Mouse (Mus musculus) heart, postnatal 36 days (tissue): Measurements from ENCODE around the gene Kidins220. TPM values are rescaled to one million over a fixed set of nuclear protein-coding genes. Genes with fewer than 3 reads are reported as not detected.

Experiments used
- DNase-seq, 2 experiments: peaks; one replicate each; pipeline ENCODE4 v3.0.0; 2021 to 2022
- intact Hi-C: fragments of 180-260 bp; cut with DNase I; formaldehyde crosslinking; loops from one replicate; pipeline ENCODE4 v1.15.1; 2025
- total RNA-seq, 2 experiments: library from RNA; stranded (reverse); gene quantifications; 2 replicates each; pipeline ENCODE4 v1.2.3; 2021

Gene Kidins220
- total RNA-seq, 2 experiments from 2014 or later: 74.1 to 77.0 TPM

DNA sequence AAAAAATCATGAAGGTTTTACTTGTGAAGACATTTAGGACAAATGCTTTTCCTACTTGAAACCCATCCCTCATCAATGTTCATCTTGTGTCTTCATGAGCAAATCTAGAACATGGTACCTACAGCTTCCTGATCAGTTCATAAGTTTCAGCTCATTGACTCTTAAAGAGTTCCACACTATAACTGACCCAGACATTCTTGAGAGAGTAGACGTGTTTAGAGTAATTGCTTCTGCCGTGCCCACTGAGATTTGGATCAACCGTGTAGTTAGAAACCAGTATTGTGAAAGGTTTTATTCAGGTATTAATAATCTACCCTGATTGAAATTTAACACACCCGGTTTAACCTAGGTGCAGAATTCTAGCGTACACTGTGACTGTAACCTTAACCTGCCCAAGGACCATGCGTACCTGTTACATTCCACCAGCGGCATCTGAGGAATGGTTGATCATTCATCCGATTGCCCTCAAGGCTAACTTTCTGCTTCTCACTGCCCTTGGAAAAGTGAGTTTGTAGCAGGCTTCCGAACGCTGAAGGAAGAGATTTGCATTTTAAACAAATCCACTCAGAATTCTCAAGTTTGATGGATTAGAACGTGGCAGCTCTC, 12.3 kb upstream of the Kidins220 start:
- DNase-seq: no peak

DNA sequence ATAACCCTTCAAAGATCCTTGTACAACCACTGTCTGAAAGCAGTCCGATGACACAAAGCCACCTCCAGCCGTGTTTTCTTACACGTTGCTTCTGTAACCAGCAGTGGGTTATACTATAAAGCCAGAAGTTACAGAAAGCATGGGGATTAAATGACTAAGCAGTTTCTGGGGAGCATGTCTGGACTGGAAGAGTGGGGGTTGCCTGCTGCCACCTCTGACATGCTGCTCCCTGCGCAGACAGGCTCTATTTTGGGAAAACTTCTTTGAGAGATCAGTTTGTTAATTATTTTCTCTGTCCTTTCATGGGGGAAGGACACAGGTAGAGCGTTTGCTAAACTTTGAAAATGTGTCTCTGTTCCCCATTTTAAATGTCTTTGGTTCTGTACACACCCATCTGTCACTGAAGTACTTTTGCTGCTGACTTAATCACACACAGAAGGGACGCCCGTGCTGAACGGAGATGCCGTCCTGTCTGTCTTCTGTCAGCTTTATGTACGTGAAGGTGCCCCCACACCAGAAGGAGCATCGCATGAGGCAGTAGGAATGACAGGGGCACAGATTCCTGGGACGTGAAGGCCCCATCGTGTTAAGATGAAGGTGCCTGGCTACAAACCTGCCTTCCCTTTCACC, 11.2 kb upstream of the Kidins220 start:
- DNase-seq: peak in 1 of 2 experiments; percentile 8
- intact Hi-C loops: no loop called here

More for the DNA sequence above, 12.3 kb upstream of the Kidins220 start:
- intact Hi-C loops: no loop called here

DNA sequence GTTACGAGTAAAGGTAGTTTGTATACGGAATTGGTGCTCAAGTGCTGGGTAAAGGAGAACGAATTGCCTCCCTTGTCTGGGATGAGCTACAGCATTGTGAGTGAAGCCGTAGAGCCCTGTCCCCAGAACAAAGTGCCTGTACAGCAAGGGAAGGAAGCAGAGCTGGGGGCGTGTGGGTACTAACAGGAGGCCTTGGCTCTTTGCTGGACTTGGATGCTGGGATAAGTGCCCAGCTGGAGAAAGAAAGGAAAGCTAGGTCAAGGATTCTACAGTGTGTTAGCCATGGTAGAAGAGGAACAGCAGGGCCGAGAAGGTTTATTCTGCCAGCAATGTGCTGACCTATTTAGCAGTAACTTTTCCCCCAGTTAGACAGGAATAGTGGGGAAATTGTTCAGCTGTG, 9.3 kb upstream of the Kidins220 start:
- intact Hi-C loops: no loop called here
- no peak for DNase-seq

DNA sequence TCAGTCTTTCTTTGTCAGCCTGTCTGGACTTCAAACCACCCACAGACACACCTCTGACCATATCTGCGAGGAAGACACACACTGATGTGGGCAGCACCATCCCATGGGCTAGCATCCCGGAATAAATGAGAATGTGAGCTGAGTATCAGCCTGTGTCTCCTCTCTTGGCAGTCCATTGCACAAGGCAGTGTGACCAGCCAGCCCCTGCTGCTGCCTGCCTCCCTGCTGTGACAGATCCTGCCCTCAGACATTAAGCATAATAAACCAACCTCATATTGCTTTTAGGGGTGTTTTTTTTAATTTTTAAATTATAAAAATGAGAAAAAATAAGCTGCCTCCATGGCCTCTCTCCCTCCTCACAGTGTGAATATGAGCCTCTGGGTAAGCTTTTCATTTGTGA, 8.7 kb upstream of the Kidins220 start:
- DNase-seq: no peak
- intact Hi-C loops: no loop called here

DNA sequence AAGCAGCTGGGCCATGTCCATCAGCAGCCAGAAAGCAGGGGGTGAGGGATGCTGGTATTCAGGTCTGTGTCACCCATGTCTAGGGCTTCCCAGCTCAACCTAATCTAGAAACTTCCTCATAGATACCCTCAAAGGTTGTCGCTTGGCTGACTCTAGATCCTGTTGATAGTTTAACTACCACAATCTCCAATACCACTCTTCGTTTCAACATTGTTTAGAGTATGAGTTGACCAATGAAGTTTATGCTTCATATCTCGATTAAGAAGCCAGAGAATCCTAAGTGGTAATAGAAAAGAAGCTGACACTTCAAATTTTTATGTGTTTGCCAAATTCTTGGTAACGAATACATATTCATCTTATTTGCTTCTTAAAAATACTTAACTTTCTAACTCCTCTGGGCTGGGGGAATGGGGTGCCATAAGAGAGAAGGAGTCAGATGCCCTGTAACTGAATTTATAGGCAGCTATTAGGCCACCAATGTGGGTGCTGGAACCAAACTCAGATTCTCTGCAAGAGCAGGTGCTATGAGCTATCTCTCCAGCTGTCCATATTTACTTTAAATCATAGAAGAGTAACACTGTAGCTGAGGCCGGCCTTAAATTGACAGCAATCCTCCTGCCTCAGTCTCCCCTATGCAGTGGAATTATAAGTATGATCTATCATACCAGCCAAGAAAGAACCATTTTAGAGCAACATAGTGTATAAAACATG, 3.1 kb upstream of the Kidins220 start:
- no peak for DNase-seq
- intact Hi-C loops: no loop called here

DNA sequence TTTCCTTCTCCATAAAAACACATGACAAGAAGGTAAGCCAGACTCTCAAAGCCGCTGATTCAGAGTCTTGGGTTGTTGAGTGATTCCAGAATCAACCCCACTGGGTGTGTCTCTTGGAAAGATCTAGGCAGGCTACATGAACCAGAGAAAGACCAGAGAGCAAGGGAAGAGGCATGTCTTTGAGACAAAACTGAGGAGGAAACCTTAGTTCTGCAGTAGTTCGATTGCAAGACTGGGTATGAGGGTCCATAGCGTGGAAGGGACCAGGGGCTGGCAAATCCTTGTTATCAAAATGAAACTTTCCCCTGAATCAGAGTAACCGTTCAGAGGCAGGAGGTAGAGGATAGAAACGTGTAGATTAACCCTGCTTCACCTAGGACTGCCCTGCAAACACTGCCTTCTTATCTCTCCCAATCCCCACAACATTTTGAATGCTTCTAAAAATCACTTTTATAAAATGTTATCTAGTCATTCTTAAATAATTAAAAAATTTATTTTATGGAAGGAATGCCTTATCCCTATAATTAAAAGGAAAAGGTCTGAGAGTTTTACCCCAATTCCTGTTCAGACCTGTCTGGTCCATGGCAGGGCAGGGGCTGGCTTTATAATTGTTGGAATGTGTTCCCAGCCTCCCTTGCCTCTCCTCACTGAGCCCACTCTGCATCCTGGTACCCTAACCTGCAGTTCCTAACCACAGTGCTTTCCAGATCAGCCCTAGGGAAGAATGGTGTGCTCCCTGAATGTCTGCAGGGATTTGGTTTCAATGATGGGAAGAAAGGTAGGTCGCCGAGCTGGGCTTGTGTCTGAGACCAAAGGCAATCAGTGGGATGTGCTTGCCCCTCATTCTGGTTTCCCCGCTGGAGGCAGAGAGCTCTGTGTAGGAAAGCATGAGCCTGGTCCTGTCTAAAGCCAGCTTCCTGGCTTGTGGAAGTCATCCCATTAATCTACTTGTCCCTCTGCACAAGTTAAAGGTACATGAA, 2.1 kb upstream of the Kidins220 start:
- intact Hi-C loops: no loop called here
- no peak for DNase-seq

DNA sequence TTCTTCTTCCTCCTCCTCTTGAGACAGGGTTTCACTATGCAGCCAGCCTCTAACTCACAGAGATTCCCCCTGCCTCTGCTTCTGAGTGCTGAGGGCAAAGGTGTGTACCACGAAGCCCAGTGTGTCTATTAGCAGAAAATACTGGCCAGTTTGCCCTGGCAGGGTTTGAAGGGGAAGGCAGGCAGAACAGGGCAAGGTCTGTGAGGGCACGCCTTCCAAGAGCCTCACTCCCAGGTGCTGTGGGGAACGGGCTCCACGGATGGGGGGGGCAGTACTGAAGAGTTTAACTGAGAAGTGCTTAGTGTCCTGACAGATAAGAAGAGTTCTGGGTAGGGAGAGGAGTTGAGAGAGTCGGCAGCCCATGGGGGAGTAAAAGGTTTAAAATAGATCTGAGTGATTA, 1.1 kb upstream of the Kidins220 start:
- no peak for DNase-seq
- intact Hi-C loops: no loop called here

DNA sequence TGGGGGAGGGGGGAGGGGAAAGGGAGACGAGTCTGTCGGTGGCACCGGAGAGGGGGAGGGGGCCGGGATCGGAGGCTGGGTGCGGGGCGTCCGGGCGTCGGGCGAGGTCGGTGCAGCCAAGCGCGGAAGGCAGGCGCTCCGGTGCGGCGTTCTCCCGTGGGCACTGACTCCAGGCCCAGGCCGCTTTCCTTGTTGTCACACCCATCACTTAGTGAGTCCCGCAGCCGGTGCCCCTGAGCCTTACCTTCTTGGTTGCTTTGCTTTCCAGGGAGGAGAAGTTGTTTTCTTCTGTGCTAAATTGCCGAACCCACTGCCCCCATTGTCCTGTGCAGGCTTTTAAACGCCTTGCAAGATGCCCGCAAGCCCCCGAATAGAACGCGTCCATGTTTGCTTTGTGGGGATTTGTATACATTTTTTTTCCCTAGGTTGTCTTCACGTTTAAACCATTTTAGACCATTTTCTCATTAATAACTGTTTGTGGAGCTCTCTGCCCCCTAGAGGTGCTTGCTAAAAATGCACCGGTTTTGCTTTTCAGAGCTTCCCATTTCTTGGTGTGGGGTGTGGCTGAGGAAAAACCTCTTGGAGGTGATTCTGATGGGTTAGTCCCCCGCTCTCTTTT, 499 bp downstream of the Kidins220 start:
- intact Hi-C loops: no loop called here
- DNase-seq: peak; percentile 63 to 71

DNA sequence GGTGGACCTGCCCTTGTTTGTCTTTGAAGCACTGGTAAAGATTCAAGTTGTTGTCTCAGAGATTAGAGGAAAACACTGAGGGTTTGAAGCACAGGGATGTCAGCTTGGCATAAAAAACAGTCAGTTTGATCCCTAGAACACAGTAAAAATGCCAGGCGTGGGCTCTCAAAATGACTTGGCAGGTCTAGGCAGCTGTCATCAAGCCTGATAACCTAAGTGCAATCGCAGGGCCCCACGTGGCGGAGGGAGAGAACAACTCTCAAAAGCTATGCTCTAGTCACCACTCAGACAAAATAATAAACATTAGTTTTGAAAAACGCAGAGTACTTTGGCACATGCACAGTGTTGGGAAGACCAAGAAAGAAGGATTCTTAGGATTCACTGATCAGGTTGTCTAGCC, 10.5 kb downstream of the Kidins220 start:
- intact Hi-C loops: no loop called here
- DNase-seq: no peak

DNA sequence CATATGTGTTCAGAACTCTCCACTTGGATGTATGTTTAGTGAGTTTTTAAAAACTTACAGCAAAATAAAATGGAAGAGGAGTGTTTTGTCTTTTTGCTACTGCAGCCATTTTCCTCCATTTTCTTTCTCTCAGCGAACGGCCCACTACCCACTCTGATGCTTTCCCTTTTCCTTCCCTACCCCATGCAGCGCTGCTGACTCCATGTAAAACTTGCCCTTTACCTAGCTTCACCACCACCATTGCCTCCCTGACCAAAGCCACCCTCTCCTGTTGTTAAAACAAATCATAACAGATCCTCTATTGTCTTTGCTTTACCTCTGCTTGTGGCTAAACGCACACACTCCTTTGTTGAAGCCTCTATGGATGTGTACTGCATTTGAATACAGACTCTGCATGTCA, 20.6 kb downstream of the Kidins220 start:
- no peak for DNase-seq
- intact Hi-C loops: no loop called here

DNA sequence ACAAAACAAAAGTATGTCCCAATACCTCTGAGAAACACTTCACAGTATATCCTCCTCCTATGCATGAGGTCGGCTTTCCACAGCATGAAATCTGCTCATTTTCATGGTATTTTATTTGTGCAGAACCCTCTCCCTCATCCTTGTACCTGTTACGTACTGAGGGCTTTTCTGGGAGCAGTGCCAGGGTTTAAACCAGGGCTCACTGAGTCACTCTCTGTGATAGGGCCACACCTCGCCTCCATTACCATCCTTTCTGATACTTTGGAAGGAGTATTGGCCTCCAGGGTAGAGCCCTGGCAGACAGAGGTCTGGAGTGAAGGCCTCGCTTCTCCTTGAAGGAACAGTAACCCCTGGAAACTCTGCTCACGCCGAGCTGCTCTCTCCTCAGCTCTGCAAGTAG, 30.6 kb downstream of the Kidins220 start:
- DNase-seq: no peak
- intact Hi-C loops: no loop called here

DNA sequence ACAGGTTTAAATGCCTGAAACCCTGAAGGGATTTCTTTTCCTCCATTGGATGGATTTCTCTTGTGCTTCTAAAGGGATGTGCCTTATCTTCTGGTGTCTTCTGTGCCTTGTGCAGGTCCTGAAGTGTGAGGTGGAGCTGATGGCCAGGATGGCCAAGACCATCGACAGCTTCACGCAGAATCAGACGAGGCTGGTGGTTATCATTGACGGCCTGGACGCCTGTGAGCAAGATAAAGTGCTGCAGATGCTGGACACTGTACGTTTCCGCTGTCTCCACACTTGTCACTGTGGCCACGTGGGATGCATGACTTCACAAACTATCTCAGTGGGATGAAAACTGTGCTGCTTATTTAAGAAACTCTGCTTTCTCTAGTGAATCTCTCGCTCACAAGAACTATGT, 35.2 kb downstream of the Kidins220 start:
- intact Hi-C loops: no loop called here
- DNase-seq: no peak

DNA sequence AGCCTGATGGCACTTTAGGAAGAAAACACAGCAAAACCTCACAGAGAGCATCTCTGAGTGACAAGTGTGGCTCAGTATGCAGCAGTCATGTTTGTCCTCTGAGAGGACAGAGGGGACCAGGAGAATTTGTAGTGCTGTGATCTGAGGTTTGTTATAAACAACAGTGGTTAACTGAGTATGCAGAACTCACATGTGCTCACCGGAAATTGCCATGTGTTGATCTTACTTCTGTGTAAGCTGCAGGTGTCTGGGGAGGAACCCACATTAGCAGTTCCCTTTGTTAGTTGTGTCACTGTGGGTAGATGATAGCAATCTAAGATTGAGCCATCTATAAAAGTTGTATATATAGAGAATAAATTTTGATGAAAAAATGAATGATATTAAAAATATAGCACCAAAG, 35.7 kb downstream of the Kidins220 start:
- intact Hi-C loops: no loop called here
- DNase-seq: no peak

DNA sequence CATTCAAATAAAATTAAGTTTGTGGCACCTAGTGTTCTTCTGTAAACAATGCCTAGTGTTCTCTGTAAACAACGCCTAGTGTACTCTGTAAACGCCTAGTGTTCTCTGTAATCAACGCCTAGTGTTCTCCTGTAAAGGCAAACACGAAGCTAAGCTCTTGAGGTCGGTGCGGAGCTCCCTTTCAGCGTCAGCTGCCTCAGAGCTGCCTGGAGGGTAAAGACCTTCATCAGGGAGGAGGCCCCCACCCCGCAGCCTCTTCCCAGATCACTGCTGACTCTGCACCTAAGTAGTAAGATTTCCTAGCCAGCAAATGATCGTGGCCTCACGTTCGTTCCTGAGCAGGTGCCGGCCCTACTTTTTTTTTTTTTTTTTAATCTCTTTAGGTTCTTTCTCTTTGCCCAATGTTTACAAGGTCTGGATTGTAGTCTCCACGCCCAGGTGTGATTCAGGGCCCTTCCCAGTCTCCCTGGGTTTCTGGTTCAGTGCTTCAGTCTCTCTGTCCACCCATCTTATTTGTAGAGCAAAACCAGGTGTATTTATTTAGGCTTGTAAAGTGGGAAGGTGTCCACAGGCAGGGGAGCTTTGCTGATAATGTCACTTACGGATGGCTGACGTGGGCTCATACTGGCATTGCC, 37.1 kb downstream of the Kidins220 start:
- intact Hi-C loops: no loop called here
- DNase-seq: no peak

DNA sequence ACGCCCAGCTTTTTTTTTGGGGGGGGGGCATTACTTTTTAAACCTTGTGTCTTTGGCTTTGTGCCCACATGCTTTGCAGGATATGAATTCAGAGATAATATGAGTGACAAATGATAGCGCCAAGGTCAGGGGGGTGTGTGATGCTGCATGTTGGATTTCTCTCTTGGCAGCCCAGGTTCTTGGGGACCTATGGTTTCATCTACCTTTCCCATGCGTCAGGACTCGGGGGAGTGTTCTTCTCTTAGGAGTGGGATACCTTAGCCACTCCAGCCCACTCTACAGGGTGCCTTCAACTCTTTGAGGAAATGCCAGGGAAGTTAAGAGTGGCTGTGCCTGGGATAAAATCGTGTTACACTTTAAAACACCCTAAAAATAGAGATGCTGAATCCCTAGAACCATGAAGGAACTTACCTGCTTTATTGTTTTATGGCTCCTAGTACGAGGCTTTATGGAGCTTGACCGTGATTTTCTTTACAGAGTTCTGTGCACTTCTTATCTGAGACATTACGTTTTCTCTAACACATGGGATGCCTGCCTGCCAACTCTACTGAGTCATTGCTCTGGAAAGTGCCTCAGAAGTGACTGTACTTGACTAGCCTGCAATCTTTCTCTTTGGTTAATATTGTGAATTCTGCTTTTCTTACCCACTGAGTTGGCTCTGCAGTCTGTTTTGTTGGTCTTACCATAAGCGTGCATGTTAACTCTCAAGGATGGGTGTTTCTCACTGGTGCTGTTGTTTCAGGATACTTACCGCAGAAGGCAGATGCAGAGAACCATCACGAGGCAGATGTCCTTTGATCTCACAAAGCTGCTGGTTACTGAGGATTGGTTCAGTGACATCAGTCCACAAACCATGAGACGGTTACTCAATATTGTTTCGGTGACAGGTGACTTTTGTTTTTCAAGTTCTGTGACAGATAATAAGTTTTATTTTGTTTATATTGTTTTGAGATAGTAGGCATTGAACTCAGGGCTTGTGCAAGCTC, 38.1 kb downstream of the Kidins220 start:
- peak in 1 of 2 experiments; percentile 21 for DNase-seq
- intact Hi-C loops: no loop called here

DNA sequence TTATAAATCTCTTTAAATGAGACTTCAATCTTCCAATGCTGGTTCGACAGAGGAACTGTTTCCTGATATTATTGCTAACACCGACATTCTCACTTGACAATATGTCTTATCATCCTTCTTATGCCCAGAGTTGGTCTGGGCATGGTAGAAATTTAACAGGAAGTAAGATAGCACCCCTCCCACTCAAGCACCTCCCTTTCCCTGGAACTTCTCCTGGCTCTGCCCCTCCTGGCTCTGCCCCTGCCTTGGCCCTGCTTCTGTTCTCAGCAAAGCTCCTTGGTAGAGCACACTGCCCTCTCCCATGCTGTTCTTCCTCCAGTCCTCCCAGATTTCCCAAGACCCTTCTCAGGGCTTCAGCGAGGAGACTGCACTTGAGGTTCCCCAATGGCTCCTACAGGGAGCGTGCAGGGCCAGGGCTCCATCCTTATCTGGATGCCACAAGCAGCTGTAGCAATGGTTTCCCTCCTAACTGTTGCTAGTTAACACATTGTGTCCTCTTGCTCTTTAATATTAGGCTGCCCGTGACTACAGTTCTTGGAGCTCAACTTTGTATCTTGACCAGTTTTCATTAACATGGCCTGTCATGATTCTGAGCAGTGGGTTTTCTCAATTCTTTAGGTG, 39.7 kb downstream of the Kidins220 start:
- no peak for DNase-seq
- intact Hi-C loops: no loop called here

DNA sequence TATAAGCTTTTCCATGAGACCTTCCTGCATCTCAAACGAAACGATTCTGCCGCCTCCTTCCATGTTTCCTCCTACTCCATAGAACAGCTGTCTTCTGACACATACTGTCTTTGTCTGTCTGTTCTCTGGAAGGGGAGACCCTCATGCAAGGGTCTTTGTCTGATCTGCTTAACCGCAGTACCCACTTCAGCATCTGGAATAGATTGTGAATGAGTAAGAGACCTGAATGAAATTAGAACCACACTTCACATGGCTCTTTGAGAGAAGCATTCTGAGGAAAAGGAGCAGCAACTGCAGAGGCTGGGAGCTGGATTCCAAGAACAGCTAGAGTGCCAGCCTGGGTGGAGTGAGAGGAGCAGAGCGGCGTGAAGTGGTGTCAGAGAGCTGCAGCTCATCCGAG, 40.2 kb downstream of the Kidins220 start:
- DNase-seq: no peak
- intact Hi-C loops: no loop called here

DNA sequence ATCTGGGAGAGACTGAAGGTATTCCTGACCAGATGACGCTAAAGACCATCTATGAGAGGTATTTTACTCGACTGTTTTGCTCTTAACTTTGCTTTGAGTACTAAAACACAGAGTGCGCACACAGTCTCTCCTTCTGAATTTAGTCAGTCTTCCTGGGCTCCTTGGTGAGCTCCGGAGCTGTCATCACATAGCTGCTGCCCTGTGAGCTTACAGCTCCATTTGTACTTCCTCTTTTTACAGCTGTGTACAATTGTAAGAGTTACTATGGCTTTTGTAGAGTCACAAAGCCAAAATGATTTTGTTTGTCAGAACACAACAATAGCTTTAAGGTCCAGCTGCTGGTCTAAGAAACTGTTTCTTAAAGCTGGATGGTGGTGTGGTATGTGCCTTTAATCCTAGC, 42.3 kb downstream of the Kidins220 start:
- intact Hi-C loops: no loop called here
- DNase-seq: no peak
